Mouse (Mus musculus) heart, postnatal 0 days (tissue): Measurements from ENCODE around the gene a.

ENCODE experiments used
- CTCF ChIP-seq: IDR thresholded peaks from 2 replicates; pipeline ENCODE4 v1.5.1; 2016; ENCODE audit warnings: antibody characterized with exemption, control low read depth, low read depth
- EP300 ChIP-seq: IDR thresholded peaks from 2 replicates; pipeline ENCODE4 v1.6.1; 2016; ENCODE audit warnings: antibody characterized with exemption, low read depth

- TF ChIP-seq EP300 (no peak), CTCF (no peak)
Measured at GRCm38 (mm10) chr2:154803845-154804244, 12.6 kb downstream of the a start.
